Mouse (Mus musculus) MEL (cell line): Measurements from ENCODE around the gene Cry1. TPM values are rescaled to one million over a fixed set of nuclear protein-coding genes. Genes with fewer than 3 reads are reported as not detected.

Experiments
- DNase-seq: peaks from one replicate; pipeline ENCODE4 v3.0.0; 2011; ENCODE audit warnings: low read depth, low spot score
- H3K27ac ChIP-seq: 2 replicates; pipeline ENCODE4 v1.5.1; 2012; ENCODE audit warnings: low read depth, mild to moderate bottlenecking, control low read depth, low read length, moderate library complexity; ENCODE audit not compliant: control insufficient read depth
- H3K27me3 ChIP-seq, 2 experiments: fragments of 150-350 bp in 1 of 2; sonication (generic) in 1 of 2; 2 replicates each; pipeline ENCODE4 v1.6.1; 2012; ENCODE audit warnings: low read length in 2 of 2, mild to moderate bottlenecking in 2 of 2, improper control_type of control experiment in 1 of 2, moderate library complexity in 1 of 2; ENCODE audit not compliant: insufficient read depth in 2 of 2, control insufficient read depth in 1 of 2
- H3K36me3 ChIP-seq, 2 experiments: 2 replicates each; pipeline ENCODE4 v1.6.1; 2012 to 2014; ENCODE audit warnings: low read length in 2 of 2, improper control_type of control experiment in 1 of 2, inconsistent platforms in 1 of 2, mild to moderate bottlenecking in 1 of 2; ENCODE audit not compliant: insufficient read depth in 2 of 2, control insufficient read depth in 1 of 2
- H3K4me1 ChIP-seq, 2 experiments: fragments of 150-350 bp in 1 of 2; sonication (generic) in 1 of 2; 2 replicates each; pipeline ENCODE4 v1.6.1; 2012; ENCODE audit warnings: low read length in 2 of 2, improper control_type of control experiment in 1 of 2, mild to moderate bottlenecking in 1 of 2; ENCODE audit not compliant: insufficient read depth in 2 of 2, control insufficient read depth in 1 of 2
- H3K4me3 ChIP-seq, 2 experiments: fragments of 150-350 bp in 1 of 2; sonication (generic) in 1 of 2; 2 replicates each; pipeline ENCODE4 v1.5.1; 2012; ENCODE audit warnings: low read depth in 2 of 2, low read length in 2 of 2, mild to moderate bottlenecking in 2 of 2, moderate library complexity in 2 of 2, control low read depth in 1 of 2, improper control_type of control experiment in 1 of 2; ENCODE audit not compliant: control insufficient read depth in 1 of 2, insufficient read depth in 1 of 2
- H3K79me2 ChIP-seq: 2 replicates; pipeline ENCODE4 v1.6.1; 2012; ENCODE audit warnings: mild to moderate bottlenecking, low read length, moderate library complexity; ENCODE audit not compliant: control insufficient read depth, poor library complexity, insufficient read depth
- H3K9ac ChIP-seq: 2 replicates; pipeline ENCODE4 v1.6.1; 2012; ENCODE audit warnings: low read depth, mild to moderate bottlenecking, control low read depth, low read length, moderate library complexity; ENCODE audit not compliant: control insufficient read depth, poor library complexity, severe bottlenecking
- H3K9me3 ChIP-seq: fragments of 150-350 bp; sonication (generic); replicated peaks from 2 replicates; pipeline ENCODE4 v1.6.1; 2012; ENCODE audit warnings: mild to moderate bottlenecking, low read length, improper control_type of control experiment, moderate library complexity; ENCODE audit not compliant: insufficient read depth
- CHD1 ChIP-seq: IDR thresholded peaks from 2 replicates; pipeline ENCODE4 v1.6.1; 2012; ENCODE audit warnings: low read depth, mild to moderate bottlenecking, inconsistent platforms, low read length, improper control_type of control experiment
- CTCF ChIP-seq, 3 experiments: IDR thresholded peaks in 2 of 3; conservative IDR thresholded peaks in 1 of 3; 2 replicates each; pipeline ENCODE4 v1.5.1; 2011 to 2012; ENCODE audit warnings: low read length in 3 of 3, low read depth in 2 of 3, mild to moderate bottlenecking in 2 of 3, improper control_type of control experiment in 1 of 3, inconsistent platforms in 1 of 3, mixed read lengths in 1 of 3, moderate library complexity in 1 of 3; ENCODE audit not compliant: control insufficient read depth in 1 of 3, insufficient read depth in 1 of 3, poor library complexity in 1 of 3, severe bottlenecking in 1 of 3
- E2F4 ChIP-seq: IDR thresholded peaks from 2 replicates; pipeline ENCODE4 v1.6.1; 2011; ENCODE audit warnings: low read depth, low read length, improper control_type of control experiment, borderline replicate concordance
- ETS1 ChIP-seq: IDR thresholded peaks from 2 replicates; pipeline ENCODE4 v1.6.1; 2012; ENCODE audit warnings: low read depth, mild to moderate bottlenecking, inconsistent platforms, low read length, improper control_type of control experiment, moderate library complexity
- GABPA ChIP-seq: IDR thresholded peaks from 2 replicates; pipeline ENCODE4 v1.6.1; 2012; ENCODE audit warnings: low read depth, mild to moderate bottlenecking, inconsistent platforms, low read length, improper control_type of control experiment, moderate library complexity
- GATA1 ChIP-seq: IDR thresholded peaks from 2 replicates; pipeline ENCODE4 v1.6.1; 2011; ENCODE audit warnings: low read depth, low read length, improper control_type of control experiment
- MAFK ChIP-seq: IDR thresholded peaks from 2 replicates; pipeline ENCODE4 v1.6.1; 2011; ENCODE audit warnings: low read depth, mild to moderate bottlenecking, low read length, improper control_type of control experiment, borderline replicate concordance
- MAX ChIP-seq: IDR thresholded peaks from 2 replicates; pipeline ENCODE4 v1.6.1; 2011; ENCODE audit warnings: low read length, improper control_type of control experiment
- MAZ ChIP-seq: IDR thresholded peaks from 2 replicates; pipeline ENCODE4 v1.6.1; 2012; ENCODE audit warnings: low read depth, mild to moderate bottlenecking, inconsistent platforms, low read length, improper control_type of control experiment
- MEF2A ChIP-seq: IDR thresholded peaks from 2 replicates; pipeline ENCODE4 v1.6.1; 2014; ENCODE audit warnings: low read depth, mild to moderate bottlenecking, inconsistent platforms, low read length, improper control_type of control experiment; ENCODE audit not compliant: poor library complexity, insufficient replicate concordance, severe bottlenecking; ENCODE audit errors: extremely low read depth
- MYC ChIP-seq: IDR thresholded peaks from 2 replicates; pipeline ENCODE4 v1.6.1; 2011; ENCODE audit warnings: low read depth, mild to moderate bottlenecking, low read length, improper control_type of control experiment, moderate library complexity
- POLR2A ChIP-seq, 2 experiments: IDR thresholded peaks; 2 replicates each; pipeline ENCODE4 v1.6.1; 2011 to 2012; ENCODE audit warnings: low read length in 2 of 2, mild to moderate bottlenecking in 2 of 2, control low read depth in 1 of 2, improper control_type of control experiment in 1 of 2, low read depth in 1 of 2, moderate library complexity in 1 of 2; ENCODE audit not compliant: control insufficient read depth in 1 of 2, insufficient read depth in 1 of 2, poor library complexity in 1 of 2
- POLR2AphosphoS2 ChIP-seq: IDR thresholded peaks from 2 replicates; pipeline ENCODE4 v1.6.1; 2011; ENCODE audit warnings: low read length, improper control_type of control experiment
- SIN3A ChIP-seq: IDR thresholded peaks from 2 replicates; pipeline ENCODE4 v1.6.1; 2012; ENCODE audit warnings: low read length, improper control_type of control experiment, inconsistent platforms
- SMC3 ChIP-seq: IDR thresholded peaks from 2 replicates; pipeline ENCODE4 v1.6.1; 2011; ENCODE audit warnings: low read depth, low read length, improper control_type of control experiment
- TBP ChIP-seq: IDR thresholded peaks from 2 replicates; pipeline ENCODE4 v1.8.0; 2011; ENCODE audit warnings: low read depth, low read length, improper control_type of control experiment
- USF1 ChIP-seq: IDR thresholded peaks from 2 replicates; pipeline ENCODE4 v1.6.1; 2014; ENCODE audit warnings: low read depth, mild to moderate bottlenecking, inconsistent platforms, low read length, improper control_type of control experiment, moderate library complexity
- USF2 ChIP-seq, 2 experiments: IDR thresholded peaks; 2 replicates each; pipeline ENCODE4 v1.6.1; 2011 to 2012; ENCODE audit warnings: improper control_type of control experiment in 2 of 2, low read length in 2 of 2, borderline replicate concordance in 1 of 2, inconsistent platforms in 1 of 2, low read depth in 1 of 2, mild to moderate bottlenecking in 1 of 2; ENCODE audit not compliant: insufficient read depth in 1 of 2
- ZC3H11A ChIP-seq: IDR thresholded peaks from 2 replicates; pipeline ENCODE4 v1.6.1; 2012; ENCODE audit warnings: low read depth, mild to moderate bottlenecking, inconsistent platforms, low read length, improper control_type of control experiment
- ZKSCAN1 ChIP-seq: IDR thresholded peaks from 2 replicates; pipeline ENCODE4 v1.6.1; 2012; ENCODE audit warnings: low read depth, mild to moderate bottlenecking, inconsistent platforms, low read length, improper control_type of control experiment, moderate library complexity
- ZNF384 ChIP-seq: IDR thresholded peaks from 2 replicates; pipeline ENCODE4 v1.6.1; 2012; ENCODE audit warnings: low read depth, mild to moderate bottlenecking, inconsistent platforms, low read length, improper control_type of control experiment
- polyA plus RNA-seq, 2 experiments: library from polyadenylated mRNA; stranded (reverse) in 1 of 2; unstranded in 1 of 2; fragments of >175 nt in 1 of 2; fragments of >200 nt in 1 of 2; gene quantifications; 2 replicates each; pipeline versions ENCODE4 v1.2.1 to v1.2.4; 2012; ENCODE audit warnings: low replicate concordance in 2 of 2, low read depth in 1 of 2; ENCODE audit not compliant: insufficient read length in 2 of 2, insufficient read depth in 1 of 2, missing spikeins in 1 of 2
- total RNA-seq: library from RNA; depleted of rRNA; stranded (reverse); fragments of 300-350 nt; gene quantifications from 2 replicates; pipeline ENCODE4 v1.2.3, GENCODE M21; 2012

Gene Cry1
- total and polyA plus RNA-seq, 3 experiments: not detected

DNA sequence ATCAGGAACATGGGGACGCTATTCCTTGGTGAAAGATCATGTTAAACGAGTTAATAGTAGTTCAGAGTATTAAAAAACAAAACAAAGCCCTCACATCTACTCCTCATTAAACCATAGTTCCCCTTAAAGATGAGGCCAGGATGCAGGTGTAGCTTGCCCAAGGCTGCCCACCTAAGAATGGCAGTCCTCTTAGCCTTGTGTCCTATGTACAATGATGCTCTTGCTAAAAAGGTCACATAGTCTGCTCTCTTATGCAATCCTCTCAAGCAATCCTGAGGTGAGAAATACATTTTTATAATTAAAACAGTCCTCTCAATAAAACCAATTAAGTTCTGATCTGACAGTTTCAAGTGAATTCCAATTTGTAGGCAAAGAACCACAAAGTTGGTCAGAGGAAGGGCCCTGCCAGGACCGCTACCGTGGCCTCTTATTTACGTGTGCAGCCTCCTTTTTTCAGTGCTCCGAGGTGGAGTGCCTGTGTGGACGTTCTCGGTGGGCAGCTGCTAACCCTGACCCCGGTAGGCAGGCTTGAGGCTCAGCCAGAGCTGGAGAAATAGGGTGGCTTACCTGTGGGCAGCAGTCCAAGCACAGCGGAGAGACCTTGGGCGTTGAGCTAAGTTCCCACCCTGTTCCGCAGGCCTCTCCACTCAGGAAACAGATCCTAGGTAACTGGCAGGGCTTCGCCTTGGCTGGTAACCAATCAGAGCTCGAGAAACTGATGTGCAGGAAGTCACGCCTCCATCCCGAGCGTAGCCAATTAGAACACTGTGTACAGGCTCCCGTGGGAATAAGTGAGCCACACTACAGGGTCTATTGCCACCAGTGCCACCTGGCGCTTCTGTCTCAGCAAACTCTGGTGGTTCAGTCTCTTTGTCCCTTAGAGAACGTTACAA is 57.2 kb downstream of the Cry1 start, which contains the start of gene Mterf2 (continued):
- TF ChIP-seq CTCF (IDR thresholded peaks at IDR 0.05 in 2 of 3, conservative IDR thresholded peaks at IDR 0.05 in 1 of 3; ENCODE audit: control insufficient read depth in 1 of 3, insufficient read depth in 1 of 3, low read depth in 2 of 3, low read length in 3 of 3, poor library complexity in 1 of 3, severe bottlenecking in 1 of 3) (peak in 2 of 3 experiments; percentile 10 to 26; a peak in 2 of 6 replicates), GATA1 (no peak), SIN3A (no peak), TBP (0 out of 2 replicates have a peak, but pooled peaks have one; percentile 13), MYC (no peak), POLR2AphosphoS2 (no peak), USF2 (IDR thresholded peaks at IDR 0.05; ENCODE audit: borderline replicate concordance in 1 of 2, insufficient read depth in 1 of 2, low read depth in 1 of 2, low read length in 2 of 2) (no peak), ETS1 (peak; percentile 6; the same call in 1 of the 2 replicates), ZNF384 (no peak), ZC3H11A (no peak), MEF2A (no peak), POLR2A (IDR thresholded peaks at IDR 0.05; ENCODE audit: control insufficient read depth in 1 of 2, insufficient read depth in 1 of 2, low read depth in 1 of 2, low read length in 2 of 2, poor library complexity in 1 of 2) (peak; percentile 27 to 48; a peak in 1 of 4 replicates), MAX (no peak), CHD1 (no peak), E2F4 (no peak), USF1 (peak; percentile 59), GABPA (no peak), MAZ (no peak), ZKSCAN1 (no peak)

DNA sequence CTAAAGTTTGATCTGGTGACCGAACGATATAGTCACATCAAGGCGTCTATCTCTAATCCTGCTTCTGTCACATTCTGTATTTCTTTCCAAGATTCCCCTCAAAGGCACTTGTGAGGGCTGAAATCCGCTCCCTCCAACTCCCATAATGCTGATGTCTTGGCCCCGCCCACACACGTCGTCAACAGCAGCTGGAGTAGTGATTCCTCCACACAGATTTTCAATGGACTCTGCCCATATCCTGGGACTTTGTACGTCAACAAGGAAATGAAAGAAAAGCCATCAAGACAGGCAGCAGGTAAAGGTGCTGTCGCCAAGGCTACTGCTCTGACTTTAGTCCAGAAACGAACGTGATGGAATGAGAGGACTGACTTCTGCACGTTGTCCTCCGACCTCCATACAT is 59.7 kb downstream of the Cry1 start:
- Histone ChIP-seq H3K36me3 (peaks cover 2 to 7% of the 10 kb centered on the region in 2 experiments; a peak in 2 of 4 replicates), H3K4me3 (no peak overlapping the region), H3K9me3 (no peaks in the 10 kb centered on the region), H3K27me3 (no peaks in the 10 kb centered on the region), H3K4me1 (peaks cover 0 to 4% of the 10 kb centered on the region in 2 experiments; a peak in 2 of 4 replicates), H3K9ac (no peak overlapping the region), H3K27ac (no peak overlapping the region), H3K79me2 (no peaks in the 10 kb centered on the region)
- no peak for DNase-seq
- TF ChIP-seq SMC3: no peak
- TF ChIP-seq POLR2AphosphoS2: no peak
- no peak for TF ChIP-seq ZC3H11A
- no peak for TF ChIP-seq MAFK
- TF ChIP-seq CTCF (IDR thresholded peaks at IDR 0.05 in 2 of 3, conservative IDR thresholded peaks at IDR 0.05 in 1 of 3; ENCODE audit: control insufficient read depth in 1 of 3, insufficient read depth in 1 of 3, low read depth in 2 of 3, low read length in 3 of 3, poor library complexity in 1 of 3, severe bottlenecking in 1 of 3): no peak
